In genomic region chr17:12031203-12031942, GRCm38 (mm10) we compare ENCODE assay signal across 7 mouse cellular contexts.
A peak's percentile ranks its signal among the peaks of the same experiment; 100 is the strongest.
DNase-seq lines count a peak whose midpoint lies in the region; ATAC-seq and TF ChIP-seq lines count a peak whose summit lies in the region.

No protein-coding gene starts in this region.

- WGBS in hindbrain, embryonic 16.5 days = 0% methylated on average over 10 of the region's 10 CpGs

- no peak overlapping the region for H3K27ac ChIP-seq in hindbrain, embryonic 16.5 days (ENCODE audit: low read depth, low read length)

- CTCF ChIA-PET in Patski (lab: Charles Lee) = interaction anchor here (0.9 to 3.3 kb wide), 6 partner anchors 15 to 218 kb away, joined by 3 to 9 read pairs (median 3); no protein-coding TSS in a partner anchor

- DNase-seq in Patski (ENCODE audit: low read depth, low spot score) = no peak
- DNase-seq in cerebellum, adult 8-10 months = peak; percentile 60
- DNase-seq in frontal cortex, postnatal 25 days (ENCODE audit: low spot score in 2 of 2) = peak; percentile 33 to 57
- DNase-seq in left cerebral cortex, adult 11 months (ENCODE audit: low spot score) = peak; percentile 54
- DNase-seq in lung, postnatal 25 days (ENCODE audit: low spot score) = peak; percentile 37
- peak; percentile 57 for DNase-seq in right cerebral cortex, adult 18-20 months

- H3K9me3 ChIP-seq in hindbrain, embryonic 16.5 days (ENCODE audit: control insufficient read depth, low read length) = no peaks in the 10 kb centered on the region

- ATAC-seq in Patski = peak; percentile 61
- ATAC-seq in hindbrain, embryonic 16.5 days = peak; percentile 67

- H3K4me1 ChIP-seq in hindbrain, embryonic 16.5 days (ENCODE audit: control insufficient read depth, insufficient read depth, low read depth, low read length) = peaks cover 14% of the 10 kb centered on the region

- no peak overlapping the region for H3K4me3 ChIP-seq in hindbrain, embryonic 16.5 days (ENCODE audit: low read length)

- no peaks in the 10 kb centered on the region for H3K27me3 ChIP-seq in Patski
- no peaks in the 10 kb centered on the region for H3K27me3 ChIP-seq in hindbrain, embryonic 16.5 days (replicated peaks; ENCODE audit: control insufficient read depth, insufficient read depth, low read length)

- in situ Hi-C loops in Patski (cut with MboI; ENCODE audit: low pct_unique_long_range_greater_than_20kb) = no loop called here

- POLR2A ChIA-PET in Patski (lab: Charles Lee) = no interaction called here

- H3K4me2 ChIP-seq in hindbrain, embryonic 16.5 days (ENCODE audit: low read length) = peak overlapping the region; percentile 37; the same call in 1 of the 2 replicates

- peak; percentile 75 for TF ChIP-seq CTCF in Patski (IDR thresholded peaks at IDR 0.05)

- no peaks in the 10 kb centered on the region for H3K36me3 ChIP-seq in hindbrain, embryonic 16.5 days (ENCODE audit: control insufficient read depth, insufficient read depth, low read length)

- no peak overlapping the region for H3K9ac ChIP-seq in hindbrain, embryonic 16.5 days (ENCODE audit: low read depth, low read length)
